Mouse (Mus musculus) central nervous system, embryonic 14 days (tissue): ENCODE results near the gene Orm3. TPM values are rescaled to one million over a fixed set of nuclear protein-coding genes. Genes with fewer than 3 reads are reported as not detected.

ENCODE experiments used
- polyA plus RNA-seq: library from polyadenylated mRNA; depleted of rRNA; stranded (reverse); fragments of >200 nt; gene quantifications from 2 replicates; pipeline ENCODE4 v1.2.3, GENCODE M21; 2012; rRNA removed

Gene Orm3
- not detected in 2 replicates for polyA plus RNA-seq

GRCm38 (mm10) chr4:63355877-63356665, at the start of gene Orm3:
Orm3 (plus strand) TSS chr4:63356162.

GRCm38 (mm10) chr4:63344295-63344694, 11.7 kb upstream of the Orm3 start, which contains the start of gene Orm1:
Orm1 (plus strand) TSS chr4:63344560.

DNA sequence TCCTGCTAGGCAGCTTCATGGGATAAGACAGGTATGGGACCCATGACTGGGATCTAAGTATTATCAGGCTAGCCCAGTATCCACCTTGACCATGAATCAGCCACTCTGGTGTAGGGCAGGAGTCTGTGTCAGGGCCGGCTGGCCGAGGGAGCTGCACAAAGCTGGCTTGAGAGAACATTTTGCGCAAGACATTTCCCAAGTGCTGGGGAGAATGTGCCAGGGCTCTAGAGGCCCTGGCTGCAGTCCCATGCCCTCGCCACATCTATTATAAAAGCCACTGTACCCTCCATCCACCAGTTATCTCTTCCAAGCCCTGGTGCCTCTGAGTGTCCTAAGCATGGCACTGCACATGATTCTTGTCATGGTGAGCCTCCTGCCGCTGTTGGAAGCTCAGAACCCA, 6.2 kb downstream of the Orm3 start, which contains the start of gene Orm2:
Orm2 (plus strand) TSS at position 300 of the 400 bp plus-strand sequence.

GRCm38 (mm10) chr4:63403040-63403959, 47.3 kb downstream of the Orm3 start, which contains the start of gene Akna:
Akna (minus strand) TSS chr4:63403354.

Other genes starting within 250 kb of the Orm3 start
- 0.16 TPM in 1 of 2 replicates, not detected in the other for gene Ambp, start 201.4 kb upstream of the Orm3 start, polyA plus RNA-seq
- gene Kif12, start 184.0 kb upstream of the Orm3 start, polyA plus RNA-seq, result 0.02 and 0.13 TPM in 2 replicates
- 8.0 and 39.0 TPM in 2 replicates for gene Col27a1, start 142.2 kb upstream of the Orm3 start, polyA plus RNA-seq
- gene Orm1, start 11.6 kb upstream of the Orm3 start, polyA plus RNA-seq, result not detected in 2 replicates
- not detected in 2 replicates for gene Orm2, start 6.3 kb downstream of the Orm3 start, polyA plus RNA-seq
- gene Akna, start 47.2 kb downstream of the Orm3 start, polyA plus RNA-seq, result 7.5 and 8.7 TPM in 2 replicates
- 28.2 and 28.8 TPM in 2 replicates for gene Whrn, start 139.8 kb downstream of the Orm3 start, polyA plus RNA-seq
- 202 and 240 TPM in 2 replicates for gene Atp6v1g1, start 188.6 kb downstream of the Orm3 start, polyA plus RNA-seq
- 3.9 and 4.0 TPM in 2 replicates for gene Tmem268, start 202.6 kb downstream of the Orm3 start, polyA plus RNA-seq
- gene Gm11213, start 249.1 kb downstream of the Orm3 start, polyA plus RNA-seq, result not detected in 2 replicates